Mouse (Mus musculus) thymus, postnatal 25 days (tissue): ENCODE measurements around the gene Ybx2.
A peak's percentile ranks its signal among the peaks of the same experiment; 100 is the strongest.

ENCODE experiments used
- DNase-seq: peaks from one replicate; pipeline ENCODE4 v3.0.0; 2022

Ybx2 gene

DNA sequence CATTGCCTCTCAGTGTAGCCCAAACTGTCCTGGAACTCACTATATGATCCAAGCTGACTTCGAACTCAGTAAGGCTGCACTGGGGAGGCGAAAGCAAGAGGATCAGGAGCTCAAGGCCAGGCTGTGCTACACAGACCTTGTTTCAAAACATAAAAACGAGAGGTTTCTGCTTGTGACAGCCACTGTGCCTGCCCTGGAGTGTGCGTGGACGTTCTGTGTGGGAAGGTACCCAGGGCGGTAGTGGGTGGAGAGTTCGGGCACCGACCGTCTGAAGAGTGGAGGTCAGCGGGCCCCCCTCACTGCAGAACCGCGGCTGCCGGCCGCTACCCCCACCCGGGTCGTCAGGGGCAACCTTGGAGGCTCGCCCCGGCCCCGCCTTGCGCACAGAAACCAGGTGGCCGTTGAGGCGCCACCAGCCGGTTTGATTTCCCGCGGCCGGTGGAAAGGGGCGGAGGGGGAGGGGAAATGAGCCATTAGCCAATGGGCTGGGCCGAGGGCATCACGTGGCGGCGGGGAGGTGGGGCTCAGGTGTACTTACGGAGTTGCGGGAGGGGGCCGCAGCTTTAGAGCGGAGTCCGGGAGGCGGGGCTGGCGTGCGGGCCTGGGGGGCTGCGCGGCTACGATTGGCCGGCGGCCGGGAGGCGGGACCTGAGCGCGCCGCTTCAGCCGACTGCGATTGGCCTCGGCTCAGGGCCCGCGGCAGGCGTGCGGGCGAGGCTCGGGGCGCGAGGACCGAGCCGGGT lies at the start of gene Ybx2:
TSS of gene Ybx2 (plus strand) at position 660 of the 743 bp plus-strand sequence.
- DNase-seq = peak; percentile 93

DNA sequence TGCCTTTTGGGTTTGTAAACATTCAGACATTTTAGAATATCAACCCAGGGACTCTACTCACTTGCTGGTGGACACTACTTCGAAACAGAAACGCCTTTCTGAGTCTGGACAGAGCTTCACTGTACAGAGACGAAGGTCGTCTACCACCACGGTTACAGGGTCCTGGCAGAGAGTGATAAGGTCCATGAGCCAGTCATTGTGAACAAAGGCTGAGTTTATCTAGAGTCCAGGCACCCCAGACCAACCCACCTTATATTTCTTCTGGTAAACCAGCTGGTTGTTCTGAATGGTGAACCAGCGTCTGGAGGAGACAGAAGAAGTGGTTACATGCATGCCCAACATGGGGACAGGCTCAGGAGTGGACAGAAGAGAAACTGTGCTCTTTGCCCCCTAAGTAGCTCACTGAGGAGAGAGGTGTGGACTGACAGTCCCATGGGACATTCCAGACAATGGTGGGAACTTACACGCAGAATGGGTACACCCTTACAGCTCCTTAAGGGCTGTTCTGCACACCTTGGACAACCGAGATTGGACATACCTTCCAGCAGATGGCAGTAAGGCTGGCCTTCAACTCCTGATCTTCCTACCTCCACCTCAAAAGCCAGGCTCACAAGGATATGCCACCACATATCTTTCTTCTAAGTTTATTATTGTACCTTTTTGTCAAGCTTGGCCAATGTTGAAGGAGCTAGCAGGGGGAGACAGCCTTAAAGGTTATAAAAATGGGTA lies 48.5 kb upstream of the Ybx2 start:
- DNase-seq = no peak

DNA sequence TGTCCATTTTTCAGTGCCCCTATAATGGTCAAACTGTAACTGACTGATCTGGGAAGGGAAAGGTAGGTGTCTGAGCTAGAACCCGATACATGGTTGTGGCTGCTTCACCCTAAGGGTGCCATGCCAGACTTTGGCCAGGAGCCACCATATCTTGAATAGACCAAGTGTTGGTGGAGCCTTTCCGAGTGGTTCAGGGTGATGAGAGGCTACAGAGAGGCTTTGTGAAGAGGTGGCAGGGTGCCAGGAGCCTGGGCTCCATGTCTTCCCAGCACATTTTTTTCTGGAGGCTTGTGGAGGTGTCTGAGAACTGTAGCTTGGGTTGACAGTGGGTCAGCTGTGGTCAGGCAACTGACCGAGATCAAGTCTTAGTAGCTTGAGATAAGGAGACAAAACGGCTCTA lies 44.1 kb upstream of the Ybx2 start:
- no peak for DNase-seq

DNA sequence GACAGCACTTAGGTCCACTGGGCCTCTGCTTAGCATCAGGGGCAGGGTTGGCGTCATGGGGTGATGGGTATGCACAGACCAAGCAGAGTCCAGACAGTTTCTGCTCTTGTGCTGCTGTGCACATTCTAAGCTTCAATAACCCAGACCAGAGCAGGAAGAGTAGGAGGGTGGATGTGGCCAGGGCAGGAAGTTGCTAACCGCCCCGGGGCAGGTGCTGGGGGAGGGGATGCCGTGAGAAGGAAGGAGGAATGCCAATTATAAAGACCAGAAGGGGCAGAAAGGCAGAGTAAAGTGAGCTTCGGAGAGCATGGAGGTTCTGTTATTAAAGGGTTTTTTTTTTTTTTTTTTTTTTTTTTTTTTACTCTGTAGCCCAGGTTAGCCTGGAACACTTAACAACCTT lies 40.9 kb upstream of the Ybx2 start:
- DNase-seq = peak; percentile 92

DNA sequence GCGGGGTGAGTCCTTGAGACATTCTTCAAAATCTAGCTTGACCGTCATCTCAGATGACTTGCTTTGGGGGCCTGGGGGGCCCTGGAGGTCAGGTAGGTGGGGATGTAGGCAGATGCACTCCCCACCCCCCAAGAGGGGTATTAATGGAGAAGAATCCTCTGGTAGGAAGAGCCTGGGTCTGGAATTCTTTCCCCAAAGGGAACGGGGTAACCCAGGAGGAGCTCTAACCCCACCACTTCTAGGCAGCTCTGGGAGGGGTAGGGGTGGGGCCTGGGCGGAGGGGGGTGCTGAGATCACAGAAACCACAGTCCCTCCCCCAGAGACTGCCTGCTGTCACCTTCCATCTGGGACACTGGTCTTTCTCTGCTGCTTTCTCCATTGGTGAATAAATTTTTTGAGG lies 40.3 kb upstream of the Ybx2 start, which contains the start of gene Acap1:
TSS of gene Acap1 (minus strand) at position 249 of the 400 bp plus-strand sequence.
- DNase-seq = peak; percentile 83

DNA sequence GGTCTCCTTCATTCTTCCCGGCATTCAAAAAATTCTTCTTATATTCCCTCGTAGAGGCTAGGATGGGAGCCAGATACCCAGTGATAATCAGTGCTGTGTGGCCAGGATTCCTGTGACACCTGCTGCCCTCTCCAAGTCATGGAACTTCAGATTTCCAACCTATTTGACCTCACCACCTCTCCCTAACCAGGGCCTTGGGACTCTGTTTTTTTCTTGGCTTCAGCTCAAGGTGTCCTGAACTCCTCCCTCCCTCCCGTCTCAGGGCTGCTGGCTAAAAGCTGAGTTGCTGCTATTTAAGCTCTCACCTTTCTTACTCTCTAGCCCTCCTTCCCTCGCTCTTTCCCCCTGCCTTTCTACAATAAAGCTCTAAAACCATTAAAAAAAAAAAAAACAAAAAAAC lies 35.7 kb upstream of the Ybx2 start:
- DNase-seq = peak; percentile 33

DNA sequence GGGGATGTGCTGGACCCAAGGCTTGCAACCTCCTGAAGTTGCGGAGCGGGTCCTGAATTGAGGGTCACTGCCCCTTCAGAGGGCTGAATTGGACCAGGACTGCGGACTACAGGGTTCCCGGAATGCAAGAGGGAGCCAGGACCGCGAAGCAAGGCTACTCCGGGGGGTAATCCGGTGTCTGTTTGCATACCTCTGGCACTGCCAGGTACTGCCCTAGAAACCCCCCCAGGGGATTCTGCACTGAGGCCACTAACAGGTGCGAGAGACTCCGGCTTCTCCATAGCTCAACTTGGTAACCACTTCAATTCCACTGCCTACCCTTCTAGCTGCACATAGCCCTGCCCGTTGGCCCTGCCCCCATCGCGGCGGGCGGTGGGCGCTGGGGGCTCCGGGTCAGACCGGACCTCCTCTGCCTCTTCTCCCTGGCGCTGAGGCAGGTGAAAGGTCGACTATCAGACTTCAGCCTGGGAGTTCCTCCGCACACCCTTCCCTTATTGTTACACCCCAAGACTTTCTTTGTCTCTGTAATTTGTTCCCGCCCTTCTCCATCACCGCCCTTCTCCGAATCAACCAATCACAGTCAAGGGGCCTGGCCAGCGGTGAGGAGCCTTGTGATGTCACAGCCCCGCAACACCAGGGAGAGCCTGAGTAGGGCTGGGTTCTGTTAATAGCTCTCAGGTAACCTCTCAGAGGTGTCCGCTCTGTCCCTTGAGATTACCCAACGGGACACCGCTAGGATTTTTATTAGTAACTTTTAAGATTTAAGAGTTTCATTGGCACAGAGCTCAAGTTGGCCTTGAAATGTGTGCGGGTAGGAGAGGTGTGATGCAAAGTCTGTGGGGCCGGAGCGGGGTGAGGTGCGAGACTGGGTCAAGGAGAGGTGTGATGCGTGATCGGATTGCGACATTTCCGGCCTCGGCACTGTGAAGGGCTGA lies 34.9 kb upstream of the Ybx2 start, which contains the start of the genes 2810408A11Rik and Neurl4:
TSS of gene 2810408A11Rik (minus strand) at position 517 of the 935 bp plus-strand sequence.
TSS of gene Neurl4 (plus strand) at position 602 of the 935 bp plus-strand sequence.
- DNase-seq = peak; percentile 91

DNA sequence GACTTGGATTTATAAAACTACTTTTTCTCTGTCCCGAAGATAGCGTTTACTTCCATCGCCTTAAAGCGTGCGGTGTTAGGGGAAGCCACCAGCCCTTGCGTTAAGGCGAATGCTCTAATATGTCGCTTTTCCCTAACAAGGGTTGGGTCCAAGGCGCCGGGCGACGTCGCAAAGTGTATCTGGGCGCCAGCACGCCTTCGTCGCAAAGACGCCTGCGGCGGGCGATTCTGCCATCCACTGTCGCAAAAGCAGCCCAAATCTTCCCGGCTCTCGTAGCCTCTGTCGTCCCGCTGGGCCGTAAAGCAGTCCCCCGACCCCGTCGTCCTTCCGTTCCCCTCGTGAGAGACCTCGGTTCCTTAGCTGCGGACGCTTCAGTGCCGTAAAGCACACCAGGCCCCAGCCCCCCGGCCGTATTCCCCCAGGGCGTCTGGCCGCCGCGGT lies 34.2 kb upstream of the Ybx2 start:
- DNase-seq = peak; percentile 93

DNA sequence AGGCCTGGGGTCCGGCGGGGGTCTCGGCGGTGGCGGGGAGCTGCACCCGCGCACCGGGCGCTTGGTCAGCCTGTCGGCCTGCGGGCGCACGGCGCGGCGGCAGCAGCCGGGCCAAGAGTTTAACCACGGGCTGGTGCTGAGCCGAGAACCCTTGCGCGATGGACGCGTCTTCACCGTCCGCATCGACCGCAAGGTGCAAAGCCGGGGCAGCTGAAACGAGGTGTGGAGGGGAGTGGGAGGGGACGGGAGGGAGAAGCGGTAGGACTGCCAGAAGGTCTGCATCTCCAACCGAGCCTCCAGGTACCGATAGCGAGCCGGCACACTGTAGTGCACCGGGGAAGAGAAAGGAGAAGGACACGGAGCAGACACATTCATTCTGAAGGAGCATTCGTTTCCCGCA lies 33.6 kb upstream of the Ybx2 start:
- no peak for DNase-seq

DNA sequence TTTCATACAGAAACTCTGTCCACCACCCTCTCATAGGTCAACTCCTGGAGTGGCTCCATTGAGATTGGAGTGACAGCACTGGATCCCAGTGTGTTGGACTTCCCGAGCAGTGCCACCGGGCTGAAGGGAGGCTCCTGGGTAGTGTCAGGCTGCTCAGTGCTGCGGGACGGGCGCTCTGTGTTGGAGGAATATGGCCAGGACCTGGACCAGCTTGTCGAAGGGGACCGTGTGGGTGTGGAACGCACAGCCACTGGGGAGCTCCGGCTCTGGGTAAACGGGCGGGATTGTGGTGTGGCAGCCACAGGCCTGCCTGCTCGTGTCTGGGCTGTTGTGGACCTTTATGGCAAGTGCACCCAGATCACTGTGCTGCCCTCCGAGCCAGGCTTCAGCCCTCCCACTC lies 32.6 kb upstream of the Ybx2 start:
- no peak for DNase-seq

DNA sequence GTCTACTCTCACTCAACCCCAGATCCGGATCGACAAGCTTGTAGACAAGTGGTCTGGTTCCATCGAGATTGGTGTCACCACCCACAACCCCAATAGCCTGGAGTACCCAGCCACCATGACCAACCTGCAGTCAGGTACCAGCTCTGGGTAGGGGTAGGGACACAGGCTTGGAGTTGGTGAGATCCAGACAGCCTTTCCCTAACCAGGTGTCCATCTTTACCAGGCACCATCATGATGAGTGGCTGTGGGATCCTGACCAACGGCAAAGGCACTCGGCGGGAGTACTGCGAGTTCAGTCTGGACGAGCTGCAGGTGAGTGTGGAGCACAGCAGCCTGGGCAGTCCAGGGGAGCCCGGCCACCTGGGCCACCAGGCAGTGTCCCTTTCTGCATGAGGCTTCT lies 31.3 kb upstream of the Ybx2 start:
- DNase-seq = no peak

DNA sequence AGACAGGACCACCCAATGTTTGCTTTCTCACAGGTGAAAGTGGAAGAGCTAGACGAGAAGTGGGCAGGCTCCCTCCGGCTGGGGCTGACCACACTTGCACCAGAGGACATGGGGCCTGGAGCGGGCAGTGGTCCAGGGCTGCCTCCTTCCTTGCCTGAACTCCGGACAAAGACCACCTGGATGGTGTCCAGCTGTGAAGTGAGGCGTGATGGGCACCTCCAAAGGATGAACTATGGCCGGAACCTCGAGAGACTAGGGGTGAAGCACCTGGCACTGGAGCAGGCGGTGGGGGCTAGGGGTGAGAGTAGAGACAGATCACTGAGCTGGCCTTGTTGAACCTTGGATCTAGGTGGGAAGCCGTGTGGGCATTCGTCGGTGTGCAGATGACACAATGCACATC lies 27.0 kb upstream of the Ybx2 start:
- no peak for DNase-seq

DNA sequence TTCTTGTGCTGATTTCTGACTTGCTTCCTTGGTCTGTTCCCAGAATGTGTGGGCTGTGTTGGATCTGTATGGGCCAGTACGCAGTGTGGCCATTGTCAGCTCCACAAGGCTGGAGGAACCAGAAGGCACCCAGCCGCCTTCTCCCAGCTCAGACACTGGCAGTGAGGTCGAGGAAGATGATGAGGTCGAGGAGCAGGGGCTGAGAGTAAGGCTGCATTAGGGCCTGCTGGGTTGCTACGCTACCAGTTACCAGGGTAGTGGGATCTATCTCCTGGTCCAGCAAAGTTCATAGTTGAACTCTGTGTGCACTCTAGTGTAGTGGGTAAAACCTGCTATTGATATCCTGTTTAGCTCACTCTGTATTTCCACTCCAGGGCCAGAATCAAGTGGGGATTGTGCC lies 26.4 kb upstream of the Ybx2 start:
- no peak for DNase-seq

DNA sequence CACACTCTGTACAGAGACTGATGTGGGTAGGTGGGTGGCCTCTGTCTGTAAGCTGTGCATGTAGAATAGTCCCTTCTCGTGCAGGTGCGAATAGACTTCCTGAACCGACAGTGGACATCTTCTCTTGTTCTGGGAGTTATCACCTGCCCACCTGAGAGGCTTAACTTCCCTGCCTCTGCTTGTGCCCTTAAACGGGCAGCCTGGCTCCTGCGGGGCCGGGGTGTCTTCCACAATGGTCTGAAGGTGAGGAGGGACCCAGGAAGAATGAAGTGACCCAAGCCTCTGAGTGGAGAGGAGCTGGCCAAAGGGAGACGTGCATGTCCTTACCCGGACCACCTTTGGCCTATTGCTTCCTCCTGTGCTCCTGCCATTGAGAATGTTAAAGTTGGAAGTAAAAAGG lies 25.4 kb upstream of the Ybx2 start:
- DNase-seq = no peak

DNA sequence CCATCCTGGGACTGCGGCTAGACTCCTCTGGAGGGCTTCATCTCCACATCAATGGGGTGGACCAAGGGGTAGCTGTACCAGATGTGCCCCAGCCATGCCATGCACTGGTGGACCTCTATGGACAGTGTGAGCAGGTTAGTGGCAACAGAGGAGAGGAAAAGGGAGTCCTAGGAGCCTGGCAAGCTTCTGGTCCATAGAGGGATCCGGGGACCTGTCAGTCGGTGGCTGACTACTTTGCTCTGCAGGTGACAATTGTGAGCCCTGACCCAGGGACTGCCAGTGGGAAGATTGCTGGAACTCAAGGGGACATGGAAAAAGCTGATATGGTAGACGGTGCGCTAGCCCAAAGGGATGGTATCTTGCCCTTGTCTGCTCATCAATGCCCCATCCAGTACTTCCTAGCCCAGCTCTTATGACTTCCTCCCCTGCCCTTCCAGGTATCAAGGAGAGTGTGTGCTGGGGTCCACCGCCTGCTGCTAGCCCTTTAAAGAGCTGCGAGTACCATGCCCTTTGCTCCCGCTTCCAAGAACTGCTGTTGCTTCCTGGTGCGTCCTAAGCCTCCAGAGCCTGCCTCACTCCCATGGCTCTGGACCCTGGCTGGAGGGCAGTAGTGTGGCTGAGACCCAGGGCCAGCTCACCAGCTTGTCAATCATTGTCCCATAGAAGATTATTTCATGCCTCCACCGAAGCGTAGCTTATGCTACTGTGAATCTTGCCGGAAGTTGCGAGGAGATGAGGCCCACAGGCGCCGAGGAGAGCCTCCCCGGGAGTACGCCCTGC lies 24.6 kb upstream of the Ybx2 start:
- DNase-seq = no peak

DNA sequence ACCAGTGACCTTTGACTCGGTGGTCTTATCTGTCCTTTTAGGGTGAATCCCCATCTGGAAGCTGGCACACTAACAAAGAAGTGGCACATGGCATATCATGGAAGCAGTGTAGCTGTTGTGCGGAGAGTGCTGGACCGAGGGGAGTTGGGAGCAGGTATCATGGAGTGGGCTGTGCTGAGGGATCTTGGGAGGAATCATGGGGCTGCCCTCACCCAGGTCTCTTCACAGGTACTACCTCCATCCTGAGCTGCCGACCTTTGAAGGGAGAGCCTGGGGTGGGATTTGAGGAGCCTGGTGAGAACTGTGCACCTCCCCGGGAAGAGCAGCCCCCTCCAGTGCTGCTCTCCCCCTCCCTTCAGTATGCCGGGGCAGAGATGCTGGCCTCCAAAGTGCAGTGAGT lies 23.9 kb upstream of the Ybx2 start:
- no peak for DNase-seq

DNA sequence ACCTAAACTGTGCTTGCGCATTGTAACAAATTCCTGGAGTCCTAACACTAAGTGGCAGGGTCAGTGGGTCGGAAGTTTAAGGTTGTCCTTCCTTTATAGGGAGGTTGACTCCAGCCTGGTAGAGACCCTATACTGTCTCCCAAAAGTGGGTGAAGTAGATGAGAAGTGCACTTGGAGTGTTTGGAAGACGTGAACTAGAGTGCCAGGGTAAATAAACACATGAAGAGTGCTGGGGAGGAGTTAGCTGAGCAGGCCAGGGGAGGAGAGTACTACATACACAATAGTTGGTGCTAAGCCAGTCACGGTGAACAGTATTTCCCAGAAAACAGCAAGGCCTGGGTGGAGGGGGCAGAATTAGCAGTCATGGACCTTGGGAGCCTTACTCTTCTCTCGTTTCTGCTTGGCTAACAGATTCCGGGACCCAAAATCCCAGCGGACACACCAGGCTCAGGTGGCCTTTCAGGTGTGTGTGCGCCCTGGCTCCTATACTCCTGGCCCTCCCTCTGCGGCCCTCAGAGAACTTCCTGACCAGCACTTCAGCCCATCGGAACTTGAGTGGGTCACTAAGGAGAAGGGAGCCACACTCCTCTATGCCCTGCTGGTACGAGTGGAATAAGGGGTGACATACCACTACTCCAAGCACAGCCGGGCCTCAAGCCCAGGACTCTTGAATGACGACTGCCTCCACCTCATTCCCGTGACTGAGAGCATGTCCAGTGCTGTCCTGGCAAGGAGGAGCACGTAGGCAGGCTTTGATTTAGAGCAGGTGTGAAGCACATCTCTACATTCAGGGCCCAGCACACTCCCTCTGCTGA lies 22.7 kb upstream of the Ybx2 start:
- no peak for DNase-seq

DNA sequence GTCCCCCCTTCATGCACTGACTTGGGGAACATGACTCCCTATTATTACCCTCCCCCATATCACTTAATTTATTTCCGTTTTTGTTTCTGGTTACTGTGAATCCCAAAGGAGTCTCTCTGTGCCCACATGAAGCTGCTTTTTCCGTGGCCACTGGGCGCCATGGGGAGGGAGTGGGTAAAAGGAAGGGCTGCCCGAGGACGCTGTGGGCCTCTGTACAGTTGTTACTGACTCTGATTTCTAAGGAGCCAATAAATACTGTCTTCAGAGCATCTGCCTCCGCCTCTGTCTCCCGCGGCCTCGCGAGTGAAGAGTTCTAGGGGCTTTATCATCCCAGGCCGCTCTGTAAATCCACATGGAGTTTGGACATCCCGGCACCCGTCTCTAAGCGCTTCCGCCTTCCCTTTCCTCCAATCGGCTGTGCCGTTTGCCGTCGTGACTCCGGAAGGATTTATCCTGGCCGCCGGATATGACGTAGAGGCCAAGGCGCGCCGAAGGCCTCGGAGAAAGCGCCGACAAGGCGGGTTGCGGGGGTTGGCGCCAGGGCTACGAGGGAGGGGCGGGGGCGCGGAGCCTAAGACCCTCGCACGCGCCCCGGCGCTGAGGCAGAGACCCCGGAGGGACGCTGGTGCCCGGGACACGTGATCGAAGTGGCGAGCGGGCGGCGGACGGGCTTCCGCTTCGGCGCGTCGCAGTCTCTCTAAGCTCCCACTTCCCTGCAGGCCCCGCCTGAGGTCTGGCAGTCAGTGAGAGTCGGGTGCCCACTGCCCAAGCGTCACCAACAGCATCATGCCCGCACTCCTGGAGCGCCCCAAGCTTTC lies 21.8 kb upstream of the Ybx2 start, which contains the start of gene Gps2:
TSS of gene Gps2 (plus strand) at position 335 of the 818 bp plus-strand sequence.
- peak; percentile 90 for DNase-seq

DNA sequence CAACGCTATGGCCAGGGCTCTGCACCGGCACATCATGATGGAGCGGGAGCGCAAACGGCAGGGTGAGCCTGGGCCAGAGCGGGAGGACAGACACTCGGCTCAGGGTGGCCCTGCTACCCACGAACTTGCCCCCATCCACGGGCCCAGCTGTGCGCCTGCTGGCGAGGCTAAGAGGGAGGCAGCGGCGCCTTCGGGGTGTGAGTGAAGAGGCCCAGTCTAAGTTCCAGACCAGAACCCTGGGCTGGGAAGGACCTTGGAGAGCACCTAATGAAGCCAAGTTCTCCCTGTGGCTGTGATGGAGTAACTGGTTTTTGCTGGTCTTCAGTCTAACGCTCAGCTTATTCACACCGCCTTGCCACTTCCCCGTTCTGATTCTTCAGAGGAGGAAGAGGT lies 21.2 kb upstream of the Ybx2 start:
- no peak for DNase-seq

DNA sequence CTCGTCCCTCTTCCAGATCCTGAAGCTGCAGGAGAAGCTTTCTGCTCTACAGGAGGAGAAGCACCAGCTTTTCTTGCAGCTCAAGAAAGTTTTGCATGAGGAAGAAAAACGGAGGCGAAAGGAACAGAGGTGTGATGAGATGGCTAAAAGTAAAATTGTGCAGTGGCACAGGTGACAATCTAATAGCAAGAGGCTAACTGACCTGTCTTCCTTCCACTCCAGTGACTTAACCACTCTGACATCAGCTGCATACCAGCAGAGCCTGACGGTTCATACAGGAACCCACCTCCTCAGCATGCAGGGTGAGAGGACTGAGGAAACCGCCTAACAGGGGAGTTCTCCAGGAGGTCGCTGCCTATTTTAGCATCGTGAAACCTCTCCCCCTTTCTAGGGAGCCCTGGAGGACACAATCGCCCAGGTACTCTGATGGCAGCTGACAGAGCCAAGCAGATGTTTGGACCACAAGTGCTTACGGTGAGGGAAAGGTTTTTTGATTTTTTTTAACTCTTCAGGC lies 20.6 kb upstream of the Ybx2 start:
- no peak for DNase-seq
